Mouse (Mus musculus) regulatory T cell (primary cell): ENCODE results near the gene Pogk.

ENCODE experiments used
- in situ Hi-C: fragments of 300-600 bp; cut with MboI, MseI; formaldehyde crosslinking; loops from one replicate; pipeline ENCODE4 v1.15.1; 2025; ENCODE audit warnings: high pct_unique_total_duplicates

The Pogk gene

GRCm38 (mm10) chr1:166379630-166380231, 29.9 kb downstream of the Pogk start:
- in situ Hi-C loops: loop anchor here (10.0 to 25.0 kb wide), 2 partner anchors 605 to 983 kb away; no protein-coding TSS in a partner anchor

- in situ Hi-C loops: loop anchor here (10.0 to 25.0 kb wide), 2 partner anchors 604 to 983 kb away; no protein-coding TSS in a partner anchor
Observed at GRCm38 (mm10) chr1:166379013-166379629, 30.5 kb downstream of the Pogk start, which contains the start of gene Tada1. Gene Tada1, plus strand, starts transcription at chr1:166379097.

GRCm38 (mm10) chr1:166378431-166379012, 31.1 kb downstream of the Pogk start:
- in situ Hi-C loops: loop anchor here (10.0 to 25.0 kb wide), 2 partner anchors 604 to 984 kb away; no protein-coding TSS in a partner anchor

- in situ Hi-C loops: loop anchor here (10.0 to 25.0 kb wide), 2 partner anchors 602 to 985 kb away; no protein-coding TSS in a partner anchor
Observed at GRCm38 (mm10) chr1:166377171-166377570, 32.5 kb downstream of the Pogk start.

GRCm38 (mm10) chr1:166363122-166363521, 46.5 kb downstream of the Pogk start:
- in situ Hi-C loops: loop anchor here (5.0 kb wide), 1 partner anchor 201 kb away; no protein-coding TSS in a partner anchor

GRCm38 (mm10) chr1:166362659-166363058, 47.0 kb downstream of the Pogk start:
- in situ Hi-C loops: loop anchor here (5.0 kb wide), 1 partner anchor 200 kb away; no protein-coding TSS in a partner anchor

GRCm38 (mm10) chr1:166361842-166362241, 47.8 kb downstream of the Pogk start:
- in situ Hi-C loops: loop anchor here (5.0 kb wide), 1 partner anchor 200 kb away; no protein-coding TSS in a partner anchor

GRCm38 (mm10) chr1:166360896-166361295, 48.8 kb downstream of the Pogk start:
- in situ Hi-C loops: loop anchor here (5.0 kb wide), 1 partner anchor 199 kb away; no protein-coding TSS in a partner anchor

GRCm38 (mm10) chr1:166360157-166360855, 49.4 kb downstream of the Pogk start:
- in situ Hi-C loops: loop anchor here (5.0 kb wide), 1 partner anchor 198 kb away; no protein-coding TSS in a partner anchor

GRCm38 (mm10) chr1:166349751-166350150, 59.9 kb downstream of the Pogk start:
- in situ Hi-C loops: no loop called here

- in situ Hi-C loops: no loop called here
Observed at GRCm38 (mm10) chr1:166349341-166349740, 60.3 kb downstream of the Pogk start.

- in situ Hi-C loops: no loop called here
Observed at GRCm38 (mm10) chr1:166346906-166347305, 62.8 kb downstream of the Pogk start.

- in situ Hi-C loops: no loop called here
Observed at GRCm38 (mm10) chr1:166345602-166346001, 64.1 kb downstream of the Pogk start.

GRCm38 (mm10) chr1:166344300-166345077, 65.2 kb downstream of the Pogk start:
- in situ Hi-C loops: no loop called here

- in situ Hi-C loops: no loop called here
Observed at GRCm38 (mm10) chr1:166343586-166343985, 66.1 kb downstream of the Pogk start.

GRCm38 (mm10) chr1:166342539-166342938, 67.1 kb downstream of the Pogk start:
- in situ Hi-C loops: no loop called here

- in situ Hi-C loops: no loop called here
Observed at GRCm38 (mm10) chr1:166342060-166342459, 67.6 kb downstream of the Pogk start.

GRCm38 (mm10) chr1:166339110-166339509, 70.6 kb downstream of the Pogk start:
- in situ Hi-C loops: no loop called here
